Mouse (Mus musculus): Measurements from ENCODE around the gene Galnt14. TPM values are rescaled to one million over a fixed set of nuclear protein-coding genes. Genes with fewer than 3 reads are reported as not detected.

Gene Galnt14
- total RNA-seq, 1 experiment from 2014 or later = 0.19 TPM

DNA sequence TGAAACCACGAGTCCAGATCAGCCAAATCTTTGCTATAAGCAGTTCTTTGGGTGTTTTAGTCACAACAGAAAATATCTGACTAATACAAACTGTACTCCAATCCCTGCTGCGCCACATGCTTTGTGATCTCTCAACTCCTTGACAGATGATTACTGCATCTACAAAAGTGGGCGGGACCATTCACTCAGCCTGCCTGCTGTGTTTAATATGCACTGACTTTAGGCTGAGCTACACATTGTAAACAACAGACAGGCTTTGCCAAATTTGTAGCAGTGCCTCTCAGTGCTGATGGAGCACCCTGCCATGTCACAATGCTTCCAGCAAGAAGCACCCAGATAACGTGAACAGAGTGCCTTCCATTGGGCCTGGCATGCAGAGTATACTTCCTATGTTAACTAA lies 251.5 kb downstream of the Galnt14 start:
- no peak for ATAC-seq (replicated peaks; ENCODE audit: insufficient number of reproducible peaks, low FRiP score, low TSS enrichment, poor library complexity, severe bottlenecking)

DNA sequence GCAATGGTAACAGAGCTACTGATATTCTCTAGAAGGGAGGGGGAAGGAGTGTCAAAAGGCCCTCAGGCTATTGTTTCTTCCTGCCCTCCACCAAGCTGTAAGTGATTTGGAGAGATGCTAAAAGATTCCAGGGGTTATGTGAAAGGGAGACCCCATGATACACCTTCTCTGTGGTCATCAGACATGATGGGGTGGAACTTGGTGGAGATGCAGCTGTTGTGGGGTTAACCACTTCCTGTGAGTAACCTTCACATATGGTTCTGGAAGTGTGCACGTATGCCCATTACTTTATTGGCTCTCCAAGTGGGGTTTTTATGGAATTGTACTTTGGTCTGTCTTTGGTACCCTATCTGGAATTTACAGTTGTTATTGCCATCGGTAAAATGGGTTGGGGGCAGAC lies 253.7 kb downstream of the Galnt14 start:
- no peak for ATAC-seq (replicated peaks; ENCODE audit: insufficient number of reproducible peaks, low FRiP score, low TSS enrichment, poor library complexity, severe bottlenecking)

DNA sequence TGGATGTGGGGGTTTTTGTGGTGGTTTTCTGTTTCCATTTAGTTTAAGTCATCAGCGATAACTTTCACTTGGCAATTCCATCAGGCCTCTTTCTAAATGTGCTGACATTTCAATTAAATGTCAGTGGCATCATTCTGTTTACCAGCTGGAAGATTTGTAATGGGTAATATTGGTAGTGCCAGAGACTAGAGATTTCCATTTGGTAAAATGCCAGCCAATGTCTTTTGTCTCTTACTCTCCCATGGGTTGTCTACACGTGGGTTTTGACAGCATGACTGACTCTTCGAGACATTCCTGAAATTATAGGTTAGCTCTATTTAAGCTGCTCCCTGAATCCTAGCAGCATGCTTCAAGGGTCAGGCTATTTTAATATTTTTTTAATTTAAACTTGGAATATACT lies 256.6 kb downstream of the Galnt14 start:
- no peak for ATAC-seq (replicated peaks; ENCODE audit: insufficient number of reproducible peaks, low FRiP score, low TSS enrichment, poor library complexity, severe bottlenecking)

DNA sequence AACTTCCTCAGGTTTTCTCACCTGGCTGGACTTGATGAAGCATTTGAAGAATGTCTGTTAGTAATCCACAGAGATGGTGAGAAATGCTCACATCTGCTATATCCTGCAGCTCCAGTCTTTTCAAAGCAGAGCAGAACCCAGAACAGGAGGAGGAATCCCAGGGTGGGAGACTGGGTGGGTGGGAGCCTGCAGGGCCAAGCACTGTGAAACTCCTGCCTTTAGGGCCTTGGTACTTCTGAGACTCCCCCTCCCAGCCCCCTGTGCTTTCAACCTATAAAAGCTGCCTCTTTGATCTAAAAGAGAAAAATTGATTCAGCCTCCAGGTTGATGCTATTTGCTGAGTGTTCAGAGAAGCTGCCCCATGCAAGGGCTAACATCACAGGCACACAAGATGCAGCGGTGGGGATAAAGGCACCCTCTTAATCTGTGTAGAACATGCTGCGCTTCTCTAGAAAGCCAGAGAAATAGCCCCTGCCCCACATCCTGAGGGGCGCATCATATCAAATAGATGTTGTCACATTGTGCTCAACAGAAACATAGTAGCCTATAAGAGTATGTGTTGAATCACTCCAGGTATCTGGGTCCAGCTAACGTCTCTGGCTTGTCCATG lies 258.0 kb downstream of the Galnt14 start:
- no peak for ATAC-seq (replicated peaks; ENCODE audit: insufficient number of reproducible peaks, low FRiP score, low TSS enrichment, poor library complexity, severe bottlenecking)

DNA sequence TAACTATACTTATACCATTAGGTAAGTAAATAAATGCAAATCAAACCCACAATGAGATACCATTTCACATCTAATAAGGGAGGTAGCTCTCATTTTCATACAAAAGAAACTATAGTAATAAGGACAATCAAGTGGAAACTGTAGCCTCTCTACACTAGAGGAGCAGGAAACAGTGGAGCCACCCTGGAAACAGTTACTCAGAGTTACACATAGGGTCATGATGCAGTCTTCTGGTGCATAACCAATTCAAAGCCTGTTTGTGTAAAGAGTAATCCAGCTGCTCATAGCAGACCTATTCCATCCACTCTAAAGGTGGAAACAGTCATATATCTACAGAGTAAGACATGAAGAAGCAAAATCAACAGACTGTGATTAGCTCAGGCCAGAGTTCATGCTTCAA lies 261.1 kb downstream of the Galnt14 start:
- ATAC-seq (replicated peaks; ENCODE audit: insufficient number of reproducible peaks, low FRiP score, low TSS enrichment, poor library complexity, severe bottlenecking) = no peak

Other genes starting within 250 kb of the Galnt14 start
- gene Ehd3, start 93.7 kb upstream of the Galnt14 start, total RNA-seq (2017) = 3.0 to 10.0 TPM (median 3.4 TPM) in 3 replicates
- 292 to 373 TPM (median 293 TPM) in 3 replicates for gene Xdh, start 239.7 kb upstream of the Galnt14 start, total RNA-seq (2017)

Data from monocyte, adult 5-6 weeks (primary cell).